Mouse (Mus musculus) olfactory bulb, adult 2 months (tissue): ENCODE data around the gene Eya2. TPM values are rescaled to one million over a fixed set of nuclear protein-coding genes. Genes with fewer than 3 reads are reported as not detected.

Source experiments
- H3K27ac ChIP-seq: fragments of 200-500 bp; 2 replicates; pipeline ENCODE4 v1.5.1; 2012; ENCODE audit warnings: low read depth, low read length; ENCODE audit not compliant: insufficient read depth
- H3K4me1 ChIP-seq: fragments of 200-500 bp; 2 replicates; pipeline ENCODE4 v1.6.1; 2012; ENCODE audit warnings: low read length; ENCODE audit not compliant: control insufficient read depth, insufficient read depth
- H3K4me3 ChIP-seq: fragments of 200-500 bp; 2 replicates; pipeline ENCODE4 v1.5.1; 2012; ENCODE audit warnings: mild to moderate bottlenecking, low read depth, low read length, moderate library complexity; ENCODE audit not compliant: insufficient read depth
- CTCF ChIP-seq: fragments of 200-500 bp; IDR thresholded peaks from 2 replicates; pipeline ENCODE4 v1.5.1; 2012; ENCODE audit warnings: low read depth, mild to moderate bottlenecking, low read length, moderate library complexity; ENCODE audit not compliant: insufficient read depth
- POLR2A ChIP-seq: fragments of 200-500 bp; IDR thresholded peaks from 2 replicates; pipeline ENCODE4 v1.6.1; 2012; ENCODE audit warnings: mild to moderate bottlenecking, low read depth, low read length, moderate library complexity; ENCODE audit not compliant: insufficient read depth
- WGBS: fragments of 180-500 bp; shearing (Covaris S2); methylation state at CpG from one replicate; pipeline ENCODE4 v1.1.7; 2018; 5-methylcytosine and 5-hydroxymethylcytosine counted together
- polyA plus RNA-seq: library from polyadenylated mRNA; stranded (reverse); fragments of >200 nt; gene quantifications from 2 replicates; pipeline ENCODE4 v1.2.4, GENCODE M21; 2012; ENCODE audit warnings: low replicate concordance; ENCODE audit not compliant: missing spikeins, insufficient read depth, insufficient read length

The Eya2 gene
- polyA plus RNA-seq, 1 experiment = not detected

DNA sequence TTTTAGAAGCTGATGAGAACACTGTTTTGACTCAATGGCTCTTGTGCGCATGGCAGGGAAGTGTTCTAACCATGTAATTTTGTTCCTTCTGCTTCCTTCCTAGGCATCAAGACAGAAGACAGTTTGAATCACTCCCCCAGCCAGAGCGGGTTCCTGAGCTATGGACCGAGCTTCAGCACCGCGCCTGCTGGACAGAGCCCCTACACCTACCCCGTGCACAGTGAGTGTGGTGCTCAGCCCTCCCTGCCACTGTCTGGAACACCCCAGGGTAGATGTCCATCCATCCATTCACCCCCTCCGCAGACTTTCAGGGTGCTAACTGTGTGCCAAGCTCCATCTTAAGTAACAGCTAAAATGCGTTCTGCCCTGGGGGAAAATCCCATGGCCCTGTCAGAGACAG lies 92.7 kb downstream of the Eya2 start:
- 16% methylated on average over 8 of the region's 8 CpGs for WGBS
- H3K4me1 ChIP-seq = peaks cover 24% of the 10 kb centered on the region
- H3K4me3 ChIP-seq = no peak overlapping the region
- TF ChIP-seq CTCF (no peak), POLR2A (no peak)
- H3K27ac ChIP-seq = peak overlapping the region; percentile 68

DNA sequence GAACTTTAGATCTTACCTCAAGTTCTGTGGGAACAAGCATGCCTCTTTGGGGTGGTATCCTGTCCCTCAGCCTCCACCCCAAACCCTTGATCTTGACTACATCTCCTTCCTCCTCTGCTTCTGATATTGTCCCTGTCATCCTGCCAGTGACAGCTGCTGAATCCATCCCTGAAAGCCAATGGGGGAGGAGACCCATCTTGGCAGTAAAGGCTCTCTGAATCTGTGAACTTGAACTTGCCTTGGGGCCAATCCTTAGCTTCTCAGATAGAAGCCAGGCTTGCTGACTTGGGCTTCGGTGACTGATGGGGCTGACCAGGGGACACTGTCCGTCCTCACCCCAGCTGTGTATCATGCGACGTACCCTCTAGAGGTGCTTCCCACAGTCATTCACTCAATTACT lies 94.1 kb downstream of the Eya2 start:
- no peak overlapping the region for H3K27ac ChIP-seq
- H3K4me1 ChIP-seq = peaks cover 23% of the 10 kb centered on the region
- 89% methylated on average over 4 of the region's 4 CpGs for WGBS
- H3K4me3 ChIP-seq = no peak overlapping the region
- TF ChIP-seq CTCF (no peak), POLR2A (no peak)

DNA sequence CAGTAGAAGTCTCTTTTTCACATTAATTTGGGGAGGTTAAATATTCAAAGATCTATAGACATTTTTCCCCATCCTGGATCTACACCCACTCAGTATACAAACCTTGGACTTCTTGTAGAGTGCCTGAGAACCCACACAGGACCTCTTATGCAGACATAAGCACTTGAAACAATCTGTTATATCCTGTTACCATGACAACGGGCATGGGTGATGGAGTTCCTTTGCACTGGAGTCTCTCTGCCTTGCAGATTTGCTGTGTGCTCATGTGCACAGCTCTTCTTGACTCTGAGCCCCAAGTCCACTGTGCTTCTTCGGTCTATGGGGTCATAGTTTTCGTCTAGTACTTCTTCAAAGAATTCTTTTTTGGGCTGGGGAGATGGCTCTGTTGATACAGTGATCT lies 96.2 kb downstream of the Eya2 start:
- 72% methylated on average over 3 of the region's 3 CpGs for WGBS
- TF ChIP-seq CTCF (no peak), POLR2A (no peak)

DNA sequence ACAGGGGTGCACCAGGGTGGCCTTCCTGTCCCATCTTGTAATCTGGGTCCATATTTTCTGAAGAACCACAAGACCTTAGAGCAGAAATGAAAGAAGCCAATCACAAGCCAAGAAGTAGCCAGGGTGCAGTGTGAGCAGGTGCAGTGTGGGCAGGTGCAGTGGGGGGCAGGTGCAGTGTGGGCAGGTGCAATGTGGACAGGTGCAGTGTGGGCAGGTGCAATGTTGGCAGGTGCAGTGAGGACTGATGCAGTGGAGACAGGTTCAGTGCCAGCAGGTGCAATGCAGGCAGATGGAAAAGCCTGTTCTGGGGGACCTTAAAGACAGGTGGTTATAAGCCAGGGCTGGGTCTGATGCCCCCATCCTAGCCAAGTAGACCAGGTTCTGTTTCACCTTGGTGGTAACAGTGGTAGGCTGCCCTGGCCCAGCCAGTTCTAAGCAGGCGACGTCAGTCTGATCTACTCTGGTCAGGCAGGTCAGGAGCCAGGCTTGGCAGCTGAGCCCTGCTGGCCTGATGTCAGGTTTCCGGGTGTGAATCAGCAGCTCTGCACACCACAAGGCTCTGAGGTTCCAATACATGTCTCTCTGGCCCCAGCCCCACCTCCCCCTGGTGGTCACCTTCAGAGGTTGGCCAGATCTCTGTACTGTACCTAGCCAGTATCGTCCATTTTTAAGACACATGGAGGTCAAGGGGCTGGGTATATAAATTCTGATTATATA lies 98.3 kb downstream of the Eya2 start:
- Histone ChIP-seq H3K4me1 (peaks cover 10% of the 10 kb centered on the region), H3K4me3 (no peak overlapping the region), H3K27ac (no peak overlapping the region)
- TF ChIP-seq CTCF (no peak), POLR2A (no peak)
- WGBS = 63% methylated on average over 4 of the region's 4 CpGs

More for the DNA sequence above, 96.2 kb downstream of the Eya2 start:
- H3K4me1 ChIP-seq = peaks cover 22% of the 10 kb centered on the region
- no peak overlapping the region for H3K27ac ChIP-seq
- H3K4me3 ChIP-seq = no peak overlapping the region

DNA sequence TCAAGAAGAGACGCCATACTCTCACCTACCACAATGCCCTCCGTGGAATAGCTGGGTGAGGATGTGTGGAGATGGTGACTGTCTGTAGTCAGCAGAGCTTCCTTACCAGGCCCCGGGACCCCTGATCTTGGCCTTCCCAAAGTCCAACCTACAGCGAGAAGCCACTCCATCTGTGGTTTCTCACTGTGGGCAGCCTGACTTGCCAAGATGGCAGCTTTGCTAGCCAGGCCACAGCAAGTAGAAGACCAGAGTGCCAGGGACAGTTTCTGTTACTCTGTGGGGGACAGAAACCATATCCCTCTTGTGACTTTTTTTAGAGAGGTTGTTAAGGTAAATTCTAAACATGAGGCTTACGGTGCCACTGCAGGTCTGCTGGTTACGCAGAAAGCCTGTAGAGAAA lies 99.9 kb downstream of the Eya2 start:
- TF ChIP-seq POLR2A = no peak
- no peak for TF ChIP-seq CTCF
- Histone ChIP-seq H3K4me1 (peaks cover 6% of the 10 kb centered on the region), H3K4me3 (no peak overlapping the region), H3K27ac (no peak overlapping the region)
- 95% methylated on average over 6 of the region's 6 CpGs for WGBS

DNA sequence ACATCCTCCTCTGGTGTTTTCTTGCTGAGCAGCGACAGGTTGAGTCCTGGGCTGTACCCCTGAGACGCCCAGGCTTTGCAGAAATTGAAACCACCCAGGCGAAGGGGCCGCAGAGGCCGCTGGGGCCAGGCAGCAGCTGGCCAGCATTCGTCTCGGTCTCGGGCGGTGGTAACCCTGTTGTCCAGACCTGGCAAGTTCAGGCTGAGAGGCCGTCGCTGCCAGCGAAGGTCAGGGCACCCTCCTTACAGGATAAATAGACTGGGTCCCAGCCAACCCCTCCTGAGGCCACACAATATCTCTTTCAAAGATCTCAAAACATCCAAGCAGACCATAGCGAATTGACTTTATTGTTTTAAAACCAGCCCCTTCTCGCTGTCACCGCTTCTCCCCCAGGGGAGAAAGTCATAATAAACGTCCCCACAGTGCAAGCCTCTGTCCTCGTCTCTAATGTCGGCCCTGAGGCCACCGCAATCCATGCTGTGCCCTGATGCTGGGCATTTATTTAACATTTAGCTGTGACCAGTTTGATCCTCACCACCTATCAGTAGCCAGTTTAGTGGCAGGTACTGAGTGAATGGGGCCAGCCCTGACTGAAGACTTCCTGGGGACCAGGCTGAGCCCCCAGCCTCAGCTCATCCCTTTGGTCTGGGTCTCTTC lies 105.5 kb downstream of the Eya2 start:
- Histone ChIP-seq H3K4me1 (peaks cover 10% of the 10 kb centered on the region), H3K4me3 (no peak overlapping the region), H3K27ac (no peak overlapping the region)
- WGBS = 67% methylated on average over 19 of the region's 19 CpGs
- TF ChIP-seq CTCF = no peak
- TF ChIP-seq POLR2A = no peak

DNA sequence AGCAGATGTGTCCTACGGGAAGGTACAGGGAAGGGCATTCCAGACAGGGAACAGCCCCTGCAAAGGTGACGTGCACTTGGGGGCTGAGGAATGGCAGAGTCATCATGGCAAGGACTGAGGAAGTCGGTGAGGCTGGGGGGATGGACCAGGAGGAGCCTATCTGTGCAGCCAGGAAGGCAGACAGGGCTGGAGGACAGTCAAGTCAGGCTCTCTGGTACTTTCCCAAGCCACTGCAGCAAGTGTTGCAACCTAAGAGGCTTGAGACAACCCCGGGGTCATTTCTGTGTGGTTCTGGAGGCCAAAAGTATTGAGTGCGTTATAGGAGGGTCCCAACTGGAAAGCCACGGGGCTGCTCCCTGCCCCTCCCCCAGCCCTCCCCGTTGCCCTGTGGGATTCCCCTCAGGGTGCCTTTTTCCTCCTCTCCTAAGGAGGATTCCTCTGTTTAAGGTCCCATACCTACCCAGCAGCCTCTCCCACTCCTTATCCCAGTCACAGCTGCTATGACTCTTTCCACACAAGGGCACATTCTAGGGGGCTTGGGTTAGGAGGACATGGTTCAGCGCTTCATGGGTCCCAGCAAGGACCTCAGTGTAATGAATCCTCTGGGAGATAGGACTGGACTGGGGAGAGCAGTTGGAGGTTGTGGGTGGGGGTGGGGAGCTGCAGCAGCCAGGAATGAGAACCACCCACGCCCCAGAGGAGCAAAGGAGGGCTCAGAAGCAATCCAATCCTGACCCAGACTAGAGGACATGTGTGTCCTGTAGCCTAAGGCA lies 108.4 kb downstream of the Eya2 start:
- Histone ChIP-seq H3K4me1 (peaks cover 7% of the 10 kb centered on the region; the same call in 1 of the 2 replicates), H3K4me3 (no peak overlapping the region), H3K27ac (no peak overlapping the region)
- TF ChIP-seq CTCF (no peak), POLR2A (no peak)
- WGBS = 66% methylated on average over 9 of the region's 9 CpGs

DNA sequence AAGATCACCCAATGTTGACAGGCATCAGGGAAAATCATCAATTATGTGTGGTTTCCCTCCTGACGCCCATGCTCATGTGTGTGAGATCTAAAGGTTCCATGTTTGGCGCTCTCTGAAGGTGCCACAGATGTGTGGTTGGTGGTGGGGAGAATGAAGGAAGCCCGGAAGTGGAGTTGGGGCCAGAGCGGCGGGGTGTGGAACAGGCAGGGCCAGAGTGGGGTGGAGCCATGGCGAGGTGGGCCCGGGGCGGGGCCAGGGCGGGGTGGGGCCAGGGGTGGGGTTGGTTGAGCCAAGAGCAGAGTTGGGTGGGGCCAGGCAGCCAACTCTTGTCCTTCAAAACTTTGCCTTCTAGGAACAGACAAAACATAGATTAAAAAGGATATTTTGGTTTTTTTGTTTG lies 113.4 kb downstream of the Eya2 start:
- Histone ChIP-seq H3K27ac (no peak overlapping the region), H3K4me1 (peaks cover 4% of the 10 kb centered on the region; the same call in 1 of the 2 replicates), H3K4me3 (no peak overlapping the region)
- 81% methylated on average over 9 of the region's 9 CpGs for WGBS
- no peak for TF ChIP-seq POLR2A

DNA sequence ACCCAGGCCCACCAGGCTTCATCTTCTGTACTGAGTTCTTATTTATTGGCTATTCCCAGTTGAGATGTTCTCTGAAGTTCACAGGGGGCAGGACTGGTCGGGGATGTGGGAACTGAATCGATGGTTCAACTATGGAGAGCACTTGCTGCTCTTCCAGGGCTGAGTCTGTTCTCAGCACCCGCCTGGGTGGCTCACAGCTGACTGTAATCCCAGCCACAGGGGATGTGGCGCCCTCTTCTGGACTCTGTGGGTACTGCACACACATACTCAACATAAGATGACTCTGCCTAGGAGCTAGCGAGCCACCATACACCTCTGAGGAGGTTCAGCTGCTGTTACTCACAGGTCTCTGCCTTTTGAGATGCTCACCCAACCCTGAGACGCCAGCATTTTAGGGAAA lies 121.9 kb downstream of the Eya2 start:
- WGBS = 92% methylated on average over 6 of the region's 6 CpGs
- Histone ChIP-seq H3K4me3 (no peak overlapping the region), H3K27ac (no peak overlapping the region), H3K4me1 (peaks cover 6% of the 10 kb centered on the region)
- no peak for TF ChIP-seq POLR2A
- TF ChIP-seq CTCF = peak; percentile 43; the same call in 1 of the 2 replicates
